Mouse (Mus musculus): ENCODE results near the gene Snx25.

The Snx25 gene

DNA sequence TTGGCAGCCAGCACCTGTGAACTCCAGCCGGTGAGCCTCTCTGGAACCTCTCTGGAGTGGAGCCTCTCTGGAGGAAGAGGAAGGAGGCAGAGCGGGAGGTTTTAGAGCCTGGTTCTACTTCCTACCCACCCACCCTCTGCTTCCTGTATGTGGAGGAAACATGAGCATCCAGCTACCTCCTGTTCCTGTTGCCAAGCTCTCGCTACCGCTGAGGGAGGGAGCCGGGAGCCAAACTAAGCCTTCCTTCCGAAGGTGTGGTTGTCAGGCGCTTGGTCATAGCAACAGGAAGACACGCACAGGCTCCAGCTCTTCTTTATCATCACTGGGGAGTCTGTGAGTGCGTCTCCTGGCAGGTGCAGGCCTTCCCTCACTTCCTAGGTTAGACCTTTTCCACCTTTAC, 129.8 kb downstream of the Snx25 start:
- no peak for DNase-seq (ENCODE audit: low read depth, low spot score)

- DNase-seq (ENCODE audit: low read depth, low spot score), result no peak
These were observed 140.9 kb downstream of the Snx25 start for GRCm38 (mm10) chr8:46010746-46011680.

DNA sequence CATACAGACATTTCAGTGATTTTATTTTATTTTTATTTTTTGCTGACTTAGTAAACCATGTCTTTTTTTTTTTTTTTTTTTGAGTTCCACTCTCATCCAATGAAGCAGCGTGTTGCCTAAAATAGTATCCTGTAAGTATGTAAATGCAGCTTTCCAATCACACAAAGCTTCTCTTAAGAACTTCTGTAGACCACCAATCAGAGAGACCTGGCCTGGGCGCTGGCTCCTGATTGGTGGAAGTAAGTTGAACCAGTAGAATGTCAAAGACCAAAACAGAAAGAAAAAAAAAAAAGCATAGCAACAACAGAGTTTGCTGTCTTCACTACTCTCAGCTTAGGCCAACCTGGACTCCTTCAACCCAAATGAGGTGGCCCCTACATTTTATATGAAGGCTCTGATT, 141.7 kb downstream of the Snx25 start:
- no peak for DNase-seq (ENCODE audit: low read depth, low spot score)

DNA sequence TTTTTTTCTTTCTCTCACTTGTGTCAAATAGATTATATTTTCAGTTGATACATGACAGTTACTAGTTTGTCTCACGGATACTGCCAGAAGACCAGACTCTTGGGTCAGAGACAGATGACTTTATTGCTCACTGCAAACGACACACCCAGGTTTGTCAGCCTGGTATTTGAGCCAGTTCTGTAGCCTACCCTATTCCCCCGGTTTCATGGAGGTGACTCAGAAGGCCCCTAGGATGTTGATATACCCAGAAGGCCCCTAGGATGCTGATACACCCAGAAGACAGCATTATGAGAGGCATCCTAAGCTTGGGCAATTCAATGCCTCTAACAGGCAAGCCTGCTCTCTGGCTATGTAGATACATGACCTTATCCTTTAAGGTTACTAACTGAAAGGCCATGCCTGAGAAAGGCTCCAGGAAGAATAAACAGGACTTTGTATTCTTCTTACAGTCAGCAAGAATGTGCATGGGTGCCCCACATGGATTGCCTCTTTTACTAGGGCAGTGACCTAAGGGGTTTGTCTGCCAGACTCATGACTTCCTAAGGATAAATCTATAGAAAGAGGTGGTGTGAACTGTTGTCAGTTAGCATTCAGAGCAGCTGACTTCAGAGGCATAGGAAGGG, 144.8 kb downstream of the Snx25 start:
- DNase-seq (ENCODE audit: low read depth, low spot score), result no peak

DNA sequence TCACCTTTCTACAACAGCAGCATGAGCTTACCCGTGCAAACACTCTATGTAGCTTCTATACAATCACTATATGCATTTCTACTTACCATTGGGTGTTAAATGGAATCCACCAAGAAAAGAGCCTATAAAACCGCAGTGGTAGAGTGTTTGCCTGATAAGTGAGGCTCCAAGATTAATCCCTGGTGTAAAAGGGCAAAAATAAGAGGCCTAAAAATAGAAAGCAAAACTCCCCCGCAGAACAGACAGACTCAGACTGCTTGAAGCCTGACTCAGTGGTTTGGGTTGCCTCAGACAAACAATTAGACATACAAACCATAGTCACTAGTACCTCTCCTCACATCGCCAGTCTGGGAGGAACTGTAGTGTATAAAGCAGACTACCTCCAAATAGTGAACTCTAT, 146.4 kb downstream of the Snx25 start, which contains the start of gene Ankrd37:
Ankrd37 (minus strand) TSS at position 112 of the 400 bp plus-strand sequence.
- DNase-seq (ENCODE audit: low read depth, low spot score), result no peak

- DNase-seq (ENCODE audit: low read depth, low spot score), result peak; percentile 95
These were observed 151.9 kb downstream of the Snx25 start for GRCm38 (mm10) chr8:45999784-46000705.

DNA sequence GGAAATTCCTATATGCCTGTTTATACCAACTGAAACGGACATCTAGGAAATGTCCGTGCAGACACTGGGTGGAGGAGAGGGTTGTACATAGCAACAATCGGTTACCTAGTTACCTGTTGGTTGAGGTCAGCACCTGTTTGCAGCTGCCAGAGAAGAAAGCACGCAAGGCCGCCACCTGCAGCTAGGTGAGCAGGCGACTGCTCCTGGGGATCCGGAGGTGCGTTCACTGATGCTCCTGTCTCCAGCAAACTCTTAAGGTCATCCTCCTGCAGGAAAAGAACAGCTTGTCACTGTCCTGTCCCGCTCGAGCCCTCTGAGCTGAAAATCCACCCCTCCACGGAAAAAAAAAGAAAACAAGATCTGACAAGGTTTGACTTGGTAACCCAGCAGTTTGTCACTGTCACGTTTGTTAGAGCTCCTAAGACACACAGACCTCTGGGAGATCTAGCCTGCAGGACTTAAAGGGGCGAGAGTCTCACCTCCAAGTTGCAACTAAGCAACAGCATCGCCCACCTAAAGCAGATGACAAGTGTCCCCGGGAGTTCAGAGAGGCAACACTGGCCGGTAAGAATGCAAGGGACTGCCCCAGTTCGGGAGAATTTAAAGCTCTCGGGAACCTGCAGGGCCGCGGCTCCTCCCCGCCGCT, 152.7 kb downstream of the Snx25 start, which contains the start of gene Lrp2bp:
Lrp2bp (plus strand) TSS at position 166 of the 646 bp plus-strand sequence.
- DNase-seq (ENCODE audit: low read depth, low spot score), result no peak

GRCm38 (mm10) chr8:45998228-45998627, 153.7 kb downstream of the Snx25 start:
- DNase-seq (ENCODE audit: low read depth, low spot score), result no peak

DNA sequence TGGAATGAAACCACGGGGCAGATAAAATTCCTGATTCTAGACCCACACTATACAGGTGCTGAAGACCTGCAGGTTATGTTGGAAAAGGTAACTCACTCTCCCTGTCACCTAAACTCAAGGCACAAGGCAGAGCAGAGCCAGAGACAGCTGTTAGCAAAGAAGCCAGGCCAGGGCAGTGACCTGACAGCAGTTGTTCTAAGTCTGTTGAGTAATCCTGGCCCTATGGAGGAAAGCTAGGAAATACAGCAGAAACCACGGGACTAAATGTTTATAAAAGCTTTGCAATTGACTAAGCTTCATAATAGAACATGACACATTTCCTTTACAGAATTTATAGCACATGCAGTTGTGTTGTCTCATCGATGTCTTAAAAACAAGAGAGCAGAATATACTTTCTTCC, 156.4 kb downstream of the Snx25 start:
- no peak for DNase-seq (ENCODE audit: low read depth, low spot score)

DNA sequence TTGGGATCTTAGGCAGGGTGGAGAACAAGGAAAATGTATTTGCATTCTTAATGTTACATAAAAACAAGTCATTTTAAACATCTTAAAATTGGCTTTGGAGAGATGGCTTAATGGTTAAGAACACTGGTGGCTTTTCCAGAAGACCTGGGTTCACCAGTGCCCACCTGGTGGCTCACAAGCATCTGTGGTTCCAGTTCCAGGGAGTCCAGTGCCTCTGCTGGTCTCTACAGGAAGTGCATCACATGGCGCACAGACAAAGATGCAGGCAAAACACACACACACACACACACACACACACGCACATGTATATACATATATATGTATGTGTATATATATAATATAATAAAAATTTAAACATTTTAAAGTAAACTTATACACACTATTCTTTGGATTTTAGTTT, 157.8 kb downstream of the Snx25 start:
- no peak for DNase-seq (ENCODE audit: low read depth, low spot score)

- no peak for DNase-seq (ENCODE audit: low read depth, low spot score)
These were observed 161.2 kb downstream of the Snx25 start for GRCm38 (mm10) chr8:45990631-45991310.

DNA sequence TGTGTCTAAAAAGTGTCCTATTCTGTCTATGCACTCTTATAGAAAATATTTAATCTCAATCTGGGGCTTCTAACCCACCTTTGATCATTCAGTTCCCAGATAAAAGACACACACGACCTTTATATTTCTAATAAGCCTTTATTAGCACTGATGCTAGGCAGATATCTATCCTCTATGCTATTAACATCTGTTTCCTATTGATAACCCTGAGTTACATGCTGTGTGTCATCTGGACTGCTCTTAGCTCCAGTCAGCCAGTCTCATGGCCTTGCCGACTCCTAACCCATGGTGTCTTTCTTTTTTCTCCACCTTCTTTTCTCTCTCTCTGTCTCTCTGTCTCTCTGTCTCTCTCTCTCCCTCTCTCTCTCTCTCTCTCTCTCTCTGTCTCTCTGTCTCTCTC, 163.8 kb downstream of the Snx25 start:
- DNase-seq (ENCODE audit: low read depth, low spot score), result no peak

- no peak for DNase-seq (ENCODE audit: low read depth, low spot score)
These were observed 165.3 kb downstream of the Snx25 start for GRCm38 (mm10) chr8:45986665-45987064.
